Mouse (Mus musculus): ENCODE data around the gene Srrm3. TPM values are rescaled to one million over a fixed set of nuclear protein-coding genes. Genes with fewer than 3 reads are reported as not detected.
A peak's percentile ranks its signal among the peaks of the same experiment; 100 is the strongest.

The Srrm3 gene
- 0.10 and 0.12 TPM in 2 replicates for polyA plus RNA-seq (2012; rRNA removed)

DNA sequence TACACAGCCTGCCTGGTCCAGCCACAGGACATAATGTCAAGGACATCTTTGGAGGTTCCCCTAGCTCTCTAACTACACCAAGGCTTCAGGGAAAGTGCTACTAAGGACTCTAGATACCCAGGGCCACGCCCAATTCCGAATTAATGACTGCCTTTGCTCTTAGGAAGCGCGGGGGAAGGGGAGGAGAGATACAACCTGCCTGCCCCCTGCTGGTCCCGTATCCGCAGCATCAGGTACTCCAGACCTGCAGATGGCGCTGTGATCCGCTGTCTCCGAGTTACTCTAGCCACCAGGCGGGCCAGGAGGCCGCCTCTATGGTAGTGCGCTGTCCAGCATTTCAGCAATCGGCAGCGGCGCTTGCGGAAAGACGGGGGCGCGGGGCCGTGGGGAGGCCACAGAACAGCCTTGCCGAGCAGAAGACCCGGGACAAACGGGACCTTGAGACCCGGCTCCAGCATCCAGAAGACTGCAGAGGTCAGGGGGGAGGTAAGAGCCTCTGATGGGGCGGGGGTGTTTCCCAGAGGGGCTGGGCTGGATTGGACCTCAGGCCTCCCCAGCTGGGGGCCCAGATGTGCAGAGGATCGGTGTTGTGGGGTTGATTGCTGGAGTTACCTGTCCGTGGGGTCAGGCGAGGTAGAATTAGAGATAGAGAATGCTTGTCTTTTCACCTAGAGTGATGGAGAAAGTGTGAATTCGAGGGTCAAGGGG, at the start of gene Srrm3:
Gene Srrm3 (plus strand): TSS at position 336 of the 708 bp plus-strand sequence.
- H3K4me1 ChIP-seq (ENCODE audit: control insufficient read depth, insufficient read depth, low read length), result peaks cover 9% of the 10 kb centered on the region
- no peaks in the 10 kb centered on the region for H3K36me3 ChIP-seq (ENCODE audit: control insufficient read depth, insufficient read depth, low read length)
- H3K27ac ChIP-seq (ENCODE audit: control insufficient read depth, insufficient read depth, low read depth, low read length), result no peak within 1 kb of the TSS
- no peak within 1 kb of the TSS for H3K4me3 ChIP-seq (ENCODE audit: control insufficient read depth, low read depth, low read length)
- no peaks in the 10 kb centered on the region for H3K27me3 ChIP-seq (ENCODE audit: control insufficient read depth, insufficient read depth, low read length)
- no peak for TF ChIP-seq POLR2A (IDR thresholded peaks at IDR 0.05; ENCODE audit: control insufficient read depth, low read depth, low read length)
- TF ChIP-seq CTCF (IDR thresholded peaks at IDR 0.05; ENCODE audit: control insufficient read depth, insufficient read depth, insufficient replicate concordance, low read depth, low read length), result peak; percentile 100

DNA sequence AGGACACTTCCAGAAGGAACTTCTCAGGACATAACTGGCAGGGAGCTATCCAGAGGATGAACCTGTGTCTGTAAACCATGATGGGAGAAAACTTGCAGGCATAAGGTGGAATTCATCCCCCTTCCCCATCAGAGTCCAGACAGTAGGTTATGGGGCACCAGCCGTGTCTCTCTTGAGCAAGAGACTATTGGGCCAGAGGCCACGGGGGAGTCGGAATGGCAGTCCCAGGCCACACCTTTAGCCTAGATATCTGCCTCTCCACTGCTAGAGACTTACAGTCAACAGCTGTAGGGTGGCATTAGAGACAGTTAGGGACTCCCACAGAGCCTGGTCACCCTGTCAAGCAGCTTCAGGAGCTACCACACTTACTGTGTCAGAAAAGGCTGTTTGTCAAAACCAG, 44.8 kb upstream of the Srrm3 start:
- H3K4me3 ChIP-seq (ENCODE audit: control insufficient read depth, low read depth, low read length), result no peak overlapping the region
- H3K4me1 ChIP-seq (ENCODE audit: control insufficient read depth, insufficient read depth, low read length), result no peaks in the 10 kb centered on the region
- no peaks in the 10 kb centered on the region; the same call in 1 of the 2 replicates for H3K36me3 ChIP-seq (ENCODE audit: control insufficient read depth, insufficient read depth, low read length)
- H3K27me3 ChIP-seq (ENCODE audit: control insufficient read depth, insufficient read depth, low read length), result no peaks in the 10 kb centered on the region
- no peak for TF ChIP-seq CTCF (IDR thresholded peaks at IDR 0.05; ENCODE audit: control insufficient read depth, insufficient read depth, insufficient replicate concordance, low read depth, low read length)
- no peak for TF ChIP-seq POLR2A (IDR thresholded peaks at IDR 0.05; ENCODE audit: control insufficient read depth, low read depth, low read length)
- no peak overlapping the region for H3K27ac ChIP-seq (ENCODE audit: control insufficient read depth, insufficient read depth, low read depth, low read length)

DNA sequence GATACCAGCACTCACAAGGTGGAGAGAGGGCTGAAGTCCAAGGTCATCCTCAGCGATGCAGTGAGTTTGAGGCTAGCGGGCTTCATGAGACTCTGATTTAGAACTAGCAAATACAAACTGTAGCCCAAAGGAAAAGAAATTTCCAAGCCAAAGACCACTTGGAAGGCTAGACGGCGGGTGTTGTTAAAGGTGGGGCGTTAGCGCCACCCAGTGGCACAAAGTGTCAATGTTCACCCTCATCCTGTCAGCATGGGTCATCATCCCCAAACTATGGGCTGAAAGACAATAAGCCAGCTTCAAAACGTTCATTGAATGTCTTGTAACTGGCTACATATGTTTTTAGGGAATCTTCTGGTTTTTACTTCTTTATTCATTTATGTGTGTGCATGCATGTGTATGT, 43.2 kb upstream of the Srrm3 start:
- Histone ChIP-seq H3K27ac (ENCODE audit: control insufficient read depth, insufficient read depth, low read depth, low read length) (no peak overlapping the region), H3K27me3 (ENCODE audit: control insufficient read depth, insufficient read depth, low read length) (no peaks in the 10 kb centered on the region), H3K4me3 (ENCODE audit: control insufficient read depth, low read depth, low read length) (no peak overlapping the region), H3K36me3 (ENCODE audit: control insufficient read depth, insufficient read depth, low read length) (no peaks in the 10 kb centered on the region; the same call in 1 of the 2 replicates), H3K4me1 (ENCODE audit: control insufficient read depth, insufficient read depth, low read length) (no peaks in the 10 kb centered on the region)
- peak; percentile 83; the same call in 1 of the 2 replicates for TF ChIP-seq CTCF (IDR thresholded peaks at IDR 0.05; ENCODE audit: control insufficient read depth, insufficient read depth, insufficient replicate concordance, low read depth, low read length)
- no peak for TF ChIP-seq POLR2A (IDR thresholded peaks at IDR 0.05; ENCODE audit: control insufficient read depth, low read depth, low read length)

DNA sequence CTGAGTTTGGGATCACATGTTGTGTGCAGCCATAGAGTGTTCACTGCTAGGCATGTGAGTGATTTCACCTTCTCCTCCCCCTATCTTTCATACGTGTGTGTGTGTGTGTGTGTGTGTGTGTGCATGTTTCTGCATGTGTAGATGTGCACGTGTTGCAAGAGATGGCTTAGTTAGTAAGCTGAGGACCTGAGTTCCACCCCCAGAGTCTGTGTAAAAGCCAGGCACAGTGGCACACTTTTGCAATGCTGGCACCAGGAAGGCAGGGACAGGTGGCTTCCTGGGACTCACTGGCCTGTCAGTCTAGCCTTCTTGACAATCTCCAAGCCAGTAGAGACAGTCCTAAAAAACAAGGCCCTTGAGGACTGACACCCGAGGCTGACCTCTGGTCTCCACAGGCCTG, 41.7 kb upstream of the Srrm3 start:
- Histone ChIP-seq H3K4me1 (ENCODE audit: control insufficient read depth, insufficient read depth, low read length) (no peaks in the 10 kb centered on the region), H3K4me3 (ENCODE audit: control insufficient read depth, low read depth, low read length) (no peak overlapping the region), H3K27ac (ENCODE audit: control insufficient read depth, insufficient read depth, low read depth, low read length) (no peak overlapping the region), H3K36me3 (ENCODE audit: control insufficient read depth, insufficient read depth, low read length) (no peaks in the 10 kb centered on the region; the same call in 1 of the 2 replicates), H3K27me3 (ENCODE audit: control insufficient read depth, insufficient read depth, low read length) (no peaks in the 10 kb centered on the region)
- TF ChIP-seq POLR2A (IDR thresholded peaks at IDR 0.05; ENCODE audit: control insufficient read depth, low read depth, low read length) (no peak), CTCF (IDR thresholded peaks at IDR 0.05; ENCODE audit: control insufficient read depth, insufficient read depth, insufficient replicate concordance, low read depth, low read length) (no peak)

DNA sequence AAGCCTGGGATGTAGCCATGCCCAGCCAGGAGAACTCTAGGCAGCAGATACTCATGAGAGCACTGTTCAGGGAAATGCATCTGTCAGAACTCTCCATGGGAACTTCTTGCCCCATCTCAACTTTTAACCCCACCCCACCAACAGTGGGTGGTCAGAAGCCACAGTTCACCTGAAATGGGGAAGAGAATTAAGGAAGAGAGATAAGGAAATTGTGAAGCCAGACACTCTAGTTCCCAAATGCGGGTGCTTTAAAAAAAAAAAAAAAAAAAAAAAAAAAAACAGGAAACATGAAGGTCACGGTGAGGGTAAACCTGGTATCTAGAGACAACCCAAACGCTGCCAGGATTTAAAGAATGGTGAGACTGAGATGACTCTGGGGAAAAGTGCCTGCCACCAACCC, 34.2 kb upstream of the Srrm3 start:
- Histone ChIP-seq H3K36me3 (ENCODE audit: control insufficient read depth, insufficient read depth, low read length) (no peaks in the 10 kb centered on the region), H3K27ac (ENCODE audit: control insufficient read depth, insufficient read depth, low read depth, low read length) (no peak overlapping the region), H3K4me1 (ENCODE audit: control insufficient read depth, insufficient read depth, low read length) (peaks cover 2% of the 10 kb centered on the region), H3K27me3 (ENCODE audit: control insufficient read depth, insufficient read depth, low read length) (no peaks in the 10 kb centered on the region), H3K4me3 (ENCODE audit: control insufficient read depth, low read depth, low read length) (no peak overlapping the region)
- TF ChIP-seq CTCF (IDR thresholded peaks at IDR 0.05; ENCODE audit: control insufficient read depth, insufficient read depth, insufficient replicate concordance, low read depth, low read length), result no peak
- TF ChIP-seq POLR2A (IDR thresholded peaks at IDR 0.05; ENCODE audit: control insufficient read depth, low read depth, low read length), result no peak

DNA sequence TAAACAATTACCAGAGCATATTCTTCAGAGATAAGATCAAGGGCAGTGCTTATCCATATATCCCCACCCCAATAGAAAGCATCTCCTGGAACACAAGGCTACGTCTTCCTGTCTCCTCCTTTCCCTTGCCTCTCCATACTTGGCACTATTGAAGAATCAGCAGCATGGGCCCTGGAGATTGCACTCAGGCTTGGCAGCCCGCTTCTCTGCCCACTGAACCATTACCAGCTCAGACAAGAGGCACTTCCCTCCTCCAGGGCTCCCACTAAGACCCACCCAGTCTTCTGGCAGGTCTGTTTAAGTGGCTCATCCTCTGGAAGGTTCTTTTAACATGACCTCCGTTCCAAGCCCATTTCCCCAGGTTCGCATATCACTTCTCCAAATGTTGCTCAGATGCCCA, 30.1 kb upstream of the Srrm3 start:
- Histone ChIP-seq H3K4me1 (ENCODE audit: control insufficient read depth, insufficient read depth, low read length) (peaks cover 10% of the 10 kb centered on the region), H3K27me3 (ENCODE audit: control insufficient read depth, insufficient read depth, low read length) (no peaks in the 10 kb centered on the region), H3K4me3 (ENCODE audit: control insufficient read depth, low read depth, low read length) (peak overlapping the region; percentile 16), H3K27ac (ENCODE audit: control insufficient read depth, insufficient read depth, low read depth, low read length) (no peak overlapping the region), H3K36me3 (ENCODE audit: control insufficient read depth, insufficient read depth, low read length) (no peaks in the 10 kb centered on the region)
- TF ChIP-seq POLR2A (IDR thresholded peaks at IDR 0.05; ENCODE audit: control insufficient read depth, low read depth, low read length), result no peak
- TF ChIP-seq CTCF (IDR thresholded peaks at IDR 0.05; ENCODE audit: control insufficient read depth, insufficient read depth, insufficient replicate concordance, low read depth, low read length), result no peak

DNA sequence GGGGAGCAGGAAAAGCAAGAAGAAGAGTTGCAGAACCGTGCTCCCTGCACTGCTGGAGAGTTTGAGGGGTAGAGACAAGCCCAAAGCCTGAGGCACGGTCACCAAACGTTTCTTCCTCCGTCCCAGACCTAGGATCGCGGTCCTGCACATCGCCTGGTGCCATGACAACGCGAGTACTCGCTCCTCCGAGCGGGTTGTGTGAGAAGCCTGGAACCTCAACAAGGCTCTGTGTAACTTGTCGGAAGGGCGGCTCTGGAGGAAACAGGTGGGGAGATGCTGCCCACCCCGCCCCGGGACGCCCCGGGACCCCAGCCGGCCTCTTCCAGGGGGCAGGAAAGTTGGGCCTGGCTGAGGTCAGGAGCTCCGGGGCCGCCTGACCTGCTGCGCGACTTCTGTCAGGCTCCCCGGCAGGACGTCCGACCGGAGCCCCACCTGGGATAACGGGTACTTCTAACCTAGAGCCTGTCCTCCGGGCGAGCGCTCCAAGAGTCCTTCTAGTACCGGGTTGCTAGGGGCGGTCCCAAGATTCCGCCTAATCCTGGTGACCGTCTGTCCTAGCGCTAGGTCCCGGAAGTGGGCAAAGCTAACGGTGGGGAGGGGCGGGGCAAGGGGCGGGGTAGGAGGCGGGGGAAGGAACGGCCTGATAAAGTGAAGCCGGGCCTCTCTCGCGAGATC, 28.8 kb upstream of the Srrm3 start, which contains the start of gene Styxl1:
Gene Styxl1 (minus strand): TSS at position 590 of the 675 bp plus-strand sequence.
- Histone ChIP-seq H3K4me1 (ENCODE audit: control insufficient read depth, insufficient read depth, low read length) (peaks cover 10% of the 10 kb centered on the region), H3K36me3 (ENCODE audit: control insufficient read depth, insufficient read depth, low read length) (no peaks in the 10 kb centered on the region), H3K4me3 (ENCODE audit: control insufficient read depth, low read depth, low read length) (peak within 1 kb of the TSS; percentile 97), H3K27ac (ENCODE audit: control insufficient read depth, insufficient read depth, low read depth, low read length) (peak within 1 kb of the TSS; percentile 96), H3K27me3 (ENCODE audit: control insufficient read depth, insufficient read depth, low read length) (no peaks in the 10 kb centered on the region)
- TF ChIP-seq CTCF (IDR thresholded peaks at IDR 0.05; ENCODE audit: control insufficient read depth, insufficient read depth, insufficient replicate concordance, low read depth, low read length), result no peak
- TF ChIP-seq POLR2A (IDR thresholded peaks at IDR 0.05; ENCODE audit: control insufficient read depth, low read depth, low read length), result no peak; the same call in 1 of the 2 replicates
